9 mouse cellular contexts compared by ENCODE assay signal in the genomic region with DNA sequence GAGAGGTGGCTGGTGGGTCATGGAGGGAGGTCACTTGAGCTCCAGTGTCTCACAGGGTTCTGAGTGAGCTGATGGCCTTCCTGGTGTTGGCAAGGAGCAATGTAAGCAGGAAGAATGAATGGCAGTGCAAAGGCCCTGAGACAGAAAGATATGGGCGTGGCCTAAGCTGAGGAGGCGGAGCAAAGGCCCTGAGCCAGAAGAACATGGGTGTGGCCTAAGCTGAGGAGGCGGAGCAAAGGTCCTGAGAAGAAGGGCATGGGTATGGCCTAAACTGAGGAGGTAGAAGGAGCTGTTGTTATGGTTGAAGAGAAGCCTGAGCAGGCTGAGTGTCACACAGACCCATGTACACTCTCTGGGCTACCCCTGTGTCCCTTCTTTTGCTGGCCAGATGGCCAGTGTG. TPM values are rescaled to one million over a fixed set of nuclear protein-coding genes. Genes with fewer than 3 reads are reported as not detected.
DNase-seq lines count a peak whose midpoint lies in the region; ATAC-seq and TF ChIP-seq lines count a peak whose summit lies in the region.
"Had no signal": no experiment of that assay in that cellular context is flagged by ENCODE, and none has a peak within 500 bp of the region (broad histone marks: within the 10 kb centered on the region; RNA-seq: fewer than 3 reads in every experiment).

No protein-coding gene starts in this region.

- ATAC-seq in lung, embryonic 15.5 days (ENCODE audit: borderline replicate concordance, extremely low read depth, low FRiP score, low TSS enrichment), result no peak
- ATAC-seq in embryonic facial prominence, embryonic 15.5 days (ENCODE audit: insufficient number of reproducible peaks, low FRiP score, low TSS enrichment, low read depth), result no peak
- ATAC-seq in intestine, postnatal 0 days, result no peak
- ATAC-seq in midbrain, postnatal 0 days (ENCODE audit: low FRiP score), result no peak

- no peaks in the 10 kb centered on the region for H3K36me3 ChIP-seq in lung, embryonic 15.5 days
- H3K36me3 ChIP-seq in embryonic facial prominence, embryonic 15.5 days, result no peaks in the 10 kb centered on the region
- no peaks in the 10 kb centered on the region for H3K36me3 ChIP-seq in intestine, postnatal 0 days (ENCODE audit: control insufficient read depth, insufficient read depth)
- no peaks in the 10 kb centered on the region for H3K36me3 ChIP-seq in midbrain, postnatal 0 days (ENCODE audit: insufficient read depth, low read length)

- TF ChIP-seq CTCF in lung, adult 2 months (IDR thresholded peaks at IDR 0.05; ENCODE audit: insufficient read depth, low read length), result no peak
- no peak for TF ChIP-seq CTCF in intestine, postnatal 0 days (IDR thresholded peaks at IDR 0.05; ENCODE audit: low read depth)
- TF ChIP-seq CTCF in midbrain, postnatal 0 days (IDR thresholded peaks at IDR 0.05), result no peak
- TF ChIP-seq CTCF in cerebellum, adult 2 months (IDR thresholded peaks at IDR 0.05; ENCODE audit: borderline replicate concordance, insufficient read depth, low read depth, low read length), result no peak

- no peak for TF ChIP-seq POLR2A in lung, adult 2 months (IDR thresholded peaks at IDR 0.05; ENCODE audit: borderline replicate concordance, extremely low read depth, low read depth, low read length)
- no peak for TF ChIP-seq POLR2A in cerebellum, adult 2 months (IDR thresholded peaks at IDR 0.05; ENCODE audit: borderline replicate concordance, insufficient read depth, low read length)

- no peak overlapping the region for H3K4me2 ChIP-seq in lung, embryonic 15.5 days
- H3K4me2 ChIP-seq in embryonic facial prominence, embryonic 15.5 days (replicated peaks), result no peak overlapping the region
- no peak overlapping the region for H3K4me2 ChIP-seq in intestine, postnatal 0 days (replicated peaks; ENCODE audit: low read depth)
- H3K4me2 ChIP-seq in midbrain, postnatal 0 days (ENCODE audit: low read depth, low read length, poor library complexity, severe bottlenecking), result no peak overlapping the region

- no peak overlapping the region for H3K9ac ChIP-seq in lung, embryonic 15.5 days
- H3K9ac ChIP-seq in embryonic facial prominence, embryonic 15.5 days, result no peak overlapping the region
- H3K9ac ChIP-seq in intestine, postnatal 0 days (ENCODE audit: low read depth, low read length), result no peak overlapping the region
- no peak overlapping the region for H3K9ac ChIP-seq in midbrain, postnatal 0 days (replicated peaks; ENCODE audit: low read length, poor library complexity, severe bottlenecking)
- H3K9ac ChIP-seq: liver, embryonic 14.5 days had no signal

- H3K27me3 ChIP-seq in lung, embryonic 15.5 days, result no peaks in the 10 kb centered on the region
- no peaks in the 10 kb centered on the region for H3K27me3 ChIP-seq in embryonic facial prominence, embryonic 15.5 days
- no peaks in the 10 kb centered on the region for H3K27me3 ChIP-seq in intestine, postnatal 0 days (replicated peaks; ENCODE audit: control insufficient read depth, insufficient read depth, low read length)
- no peaks in the 10 kb centered on the region for H3K27me3 ChIP-seq in midbrain, postnatal 0 days (ENCODE audit: insufficient read depth, low read length)
- no peaks in the 10 kb centered on the region for H3K27me3 ChIP-seq in cerebellum, adult 2 months (ENCODE audit: control insufficient read depth, insufficient read depth, low read length)

- H3K9me3 ChIP-seq in lung, embryonic 15.5 days, result no peaks in the 10 kb centered on the region
- H3K9me3 ChIP-seq in embryonic facial prominence, embryonic 15.5 days (replicated peaks), result no peaks in the 10 kb centered on the region
- no peaks in the 10 kb centered on the region for H3K9me3 ChIP-seq in intestine, postnatal 0 days (ENCODE audit: control insufficient read depth)
- no peaks in the 10 kb centered on the region for H3K9me3 ChIP-seq in midbrain, postnatal 0 days (ENCODE audit: low read length)

- DNase-seq in lung, adult 2 months, result no peak
- DNase-seq in midbrain, postnatal 0 days (ENCODE audit: low spot score), result no peak
- no peak for DNase-seq in left cerebral cortex, adult 18-20 months (ENCODE audit: low spot score in 2 of 2)
- no peak for DNase-seq in cerebellum, adult 2 months
- no peak for DNase-seq in urinary bladder, postnatal 10 days (ENCODE audit: low spot score)

- no peak overlapping the region for H3K4me3 ChIP-seq in lung, embryonic 15.5 days
- H3K4me3 ChIP-seq in lung, adult 2 months (replicated peaks; ENCODE audit: extremely low read depth, low read depth, low read length), result no peak overlapping the region
- H3K4me3 ChIP-seq in embryonic facial prominence, embryonic 15.5 days (replicated peaks), result no peak overlapping the region
- no peak overlapping the region for H3K4me3 ChIP-seq in intestine, postnatal 0 days (ENCODE audit: low read depth, low read length)
- H3K4me3 ChIP-seq in midbrain, postnatal 0 days (ENCODE audit: low read depth, low read length), result no peak overlapping the region
- H3K4me3 ChIP-seq in cerebellum, adult 2 months (replicated peaks; ENCODE audit: insufficient read depth, low read depth, low read length), result no peak overlapping the region

- WGBS in lung, embryonic 15.5 days, result 79% methylated on average over 3 of the region's 3 CpGs
- 79% methylated on average over 3 of the region's 3 CpGs for WGBS in lung, adult 2 months
- WGBS in embryonic facial prominence, embryonic 15.5 days, result 87% methylated on average over 3 of the region's 3 CpGs
- WGBS in intestine, postnatal 0 days, result 92% methylated on average over 3 of the region's 3 CpGs
- WGBS in midbrain, postnatal 0 days, result 98% methylated on average over 3 of the region's 3 CpGs
- WGBS in cerebellum, adult 2 months, result 85% methylated on average over 3 of the region's 3 CpGs

- H3K27ac ChIP-seq in lung, embryonic 15.5 days, result peak overlapping the region; percentile 93
- peak overlapping the region; percentile 88 for H3K27ac ChIP-seq in embryonic facial prominence, embryonic 15.5 days (replicated peaks)
- H3K27ac ChIP-seq in intestine, postnatal 0 days (ENCODE audit: low read depth, low read length), result peak overlapping the region; percentile 52; the same call in 1 of the 2 replicates
- H3K27ac ChIP-seq in midbrain, postnatal 0 days (ENCODE audit: low read depth, low read length), result peak overlapping the region; percentile 60; the same call in 1 of the 2 replicates
- H3K27ac ChIP-seq in cerebellum, adult 2 months (ENCODE audit: insufficient read depth, low read length), result no peak overlapping the region
- H3K27ac ChIP-seq: liver, embryonic 14.5 days had no signal

- peaks cover 64% of the 10 kb centered on the region for H3K4me1 ChIP-seq in lung, embryonic 15.5 days
- peaks cover 43% of the 10 kb centered on the region for H3K4me1 ChIP-seq in lung, adult 2 months (ENCODE audit: control insufficient read depth, insufficient read depth, low read length)
- peaks cover 58% of the 10 kb centered on the region for H3K4me1 ChIP-seq in embryonic facial prominence, embryonic 15.5 days
- no peaks in the 10 kb centered on the region for H3K4me1 ChIP-seq in intestine, postnatal 0 days (replicated peaks; ENCODE audit: control insufficient read depth, insufficient read depth, low read length)
- H3K4me1 ChIP-seq in midbrain, postnatal 0 days (ENCODE audit: insufficient read depth, low read length), result 0 out of 2 replicates have a peak, but pooled peaks cover 3% of the 10 kb centered on the region
- H3K4me1 ChIP-seq in cerebellum, adult 2 months (ENCODE audit: control insufficient read depth, insufficient read depth, low read length), result peaks cover 14% of the 10 kb centered on the region

RNA-seq across cellular contexts. Expression of gene Cdc42ep1, which starts 8.8 kb away (rescaled TPM):
- 105 and 109 TPM in 2 replicates for polyA plus RNA-seq in lung, embryonic 15.5 days (2015; fragmentation: Nextera tagmentation; extraction: Ambion mirVana)
- 221 and 277 TPM in 2 replicates for polyA plus RNA-seq in lung, adult 2 months (2012; rRNA removed)
- 41.5 and 43.8 TPM in 2 replicates for polyA plus RNA-seq in embryonic facial prominence, embryonic 15.5 days (2015; fragmentation: Nextera tagmentation; extraction: Ambion mirVana)
- 16.8 and 17.0 TPM in 2 replicates for polyA plus RNA-seq in intestine, postnatal 0 days (2015; fragmentation: Nextera tagmentation; extraction: Ambion mirVana)
- total RNA-seq in midbrain, postnatal 0 days (2014; rRNA removed), result 14.1 and 14.9 TPM in 2 replicates
- 14.8 and 14.9 TPM in 2 replicates for polyA plus RNA-seq in midbrain, postnatal 0 days (2015; fragmentation: Nextera tagmentation; extraction: Ambion mirVana)
- 10 to 100 TPM; 15.3 to 16.3 TPM for total RNA-seq in left cerebral cortex, adult 18-20 months (2021)
- polyA plus RNA-seq in cerebellum, adult 2 months (2012; rRNA removed), result 73.2 and 77.3 TPM in 2 replicates

RNA-seq across cellular contexts. Expression of gene Lgals2, which starts 21.7 kb away (rescaled TPM):
- 0.69 and 0.72 TPM in 2 replicates for polyA plus RNA-seq in lung, embryonic 15.5 days (2015; fragmentation: Nextera tagmentation; extraction: Ambion mirVana)
- polyA plus RNA-seq in lung, adult 2 months (2012; rRNA removed), result 6.0 and 7.2 TPM in 2 replicates
- 1.0 TPM in 2 replicates for polyA plus RNA-seq in embryonic facial prominence, embryonic 15.5 days (2015; fragmentation: Nextera tagmentation; extraction: Ambion mirVana)
- polyA plus RNA-seq in intestine, postnatal 0 days (2015; fragmentation: Nextera tagmentation; extraction: Ambion mirVana), result 787 and 833 TPM in 2 replicates
- total RNA-seq in midbrain, postnatal 0 days (2014; rRNA removed), result not detected in 2 replicates
- polyA plus RNA-seq in midbrain, postnatal 0 days (2015; fragmentation: Nextera tagmentation; extraction: Ambion mirVana), result not detected in 2 replicates
- not detected for total RNA-seq in left cerebral cortex, adult 18-20 months (2021)
- polyA plus RNA-seq in cerebellum, adult 2 months (2012; rRNA removed), result 0.87 and 1.2 TPM in 2 replicates

RNA-seq across cellular contexts. Expression of gene Card10, which starts 30.7 kb away (rescaled TPM):
- 7.1 and 7.6 TPM in 2 replicates for polyA plus RNA-seq in lung, embryonic 15.5 days (2015; fragmentation: Nextera tagmentation; extraction: Ambion mirVana)
- 61.5 and 73.5 TPM in 2 replicates for polyA plus RNA-seq in lung, adult 2 months (2012; rRNA removed)
- polyA plus RNA-seq in embryonic facial prominence, embryonic 15.5 days (2015; fragmentation: Nextera tagmentation; extraction: Ambion mirVana), result 4.3 TPM in 2 replicates
- polyA plus RNA-seq in intestine, postnatal 0 days (2015; fragmentation: Nextera tagmentation; extraction: Ambion mirVana), result 3.2 and 3.9 TPM in 2 replicates
- 0.71 and 1.6 TPM in 2 replicates for total RNA-seq in midbrain, postnatal 0 days (2014; rRNA removed)
- 2.2 and 2.5 TPM in 2 replicates for polyA plus RNA-seq in midbrain, postnatal 0 days (2015; fragmentation: Nextera tagmentation; extraction: Ambion mirVana)
- total RNA-seq in left cerebral cortex, adult 18-20 months (2021), result 1 to 10 TPM; 4.8 to 4.9 TPM
- 7.1 and 8.2 TPM in 2 replicates for polyA plus RNA-seq in cerebellum, adult 2 months (2012; rRNA removed)

RNA-seq across cellular contexts. Expression of gene Gga1, which starts 43.4 kb away (rescaled TPM):
- polyA plus RNA-seq in lung, embryonic 15.5 days (2015; fragmentation: Nextera tagmentation; extraction: Ambion mirVana), result 54.0 and 56.2 TPM in 2 replicates
- polyA plus RNA-seq in lung, adult 2 months (2012; rRNA removed), result 113 and 121 TPM in 2 replicates
- polyA plus RNA-seq in embryonic facial prominence, embryonic 15.5 days (2015; fragmentation: Nextera tagmentation; extraction: Ambion mirVana), result 56.0 and 62.0 TPM in 2 replicates
- polyA plus RNA-seq in intestine, postnatal 0 days (2015; fragmentation: Nextera tagmentation; extraction: Ambion mirVana), result 40.1 TPM in 2 replicates
- 37.0 and 42.8 TPM in 2 replicates for total RNA-seq in midbrain, postnatal 0 days (2014; rRNA removed)
- 42.4 and 43.4 TPM in 2 replicates for polyA plus RNA-seq in midbrain, postnatal 0 days (2015; fragmentation: Nextera tagmentation; extraction: Ambion mirVana)
- 10 to 100 TPM; 64.6 to 67.2 TPM for total RNA-seq in left cerebral cortex, adult 18-20 months (2021)
- polyA plus RNA-seq in cerebellum, adult 2 months (2012; rRNA removed), result 80.8 and 82.5 TPM in 2 replicates

Comparison
In these comparisons a context has a peak if more than half of its experiments do, and no peak if none do; other contexts are left out.
1. RNA of gene Lgals2, which starts 21.7 kb away (polyA plus RNA-seq): 787 to 833 TPM in intestine, postnatal 0 days; 6.0 to 7.2 TPM in lung, adult 2 months, 1.0 TPM in embryonic facial prominence, embryonic 15.5 days, 0.87 to 1.2 TPM in cerebellum, adult 2 months, 0.69 to 0.72 TPM in lung, embryonic 15.5 days and not detected in midbrain, postnatal 0 days; every median in the first group is over 10 times any median in the second.